Mouse (Mus musculus) midbrain, postnatal 0 days (tissue): ENCODE data around the gene Scd3. TPM values are rescaled to one million over a fixed set of nuclear protein-coding genes. Genes with fewer than 3 reads are reported as not detected.
A peak's percentile ranks its signal among the peaks of the same experiment; 100 is the strongest.
"Not testable (repeated sequence)": the region's sequence is repeated elsewhere in the genome, so short reads cannot be mapped to it uniquely, and the experiment has no call there.

ENCODE experiments used
- ATAC-seq: fragments of 200-750 bp; cut with Nextera tagmentation; 2 replicates; pipeline ENCODE4 v1.8.0; 2017; ENCODE audit warnings: moderate number of reproducible peaks, mild to moderate bottlenecking, moderate TSS enrichment, moderate library complexity; ENCODE audit not compliant: low FRiP score
- DNase-seq: peaks from one replicate; pipeline ENCODE4 v3.0.0-alpha.2; 2015; ENCODE audit warnings: low spot score
- H3K27ac ChIP-seq: fragments of 300-500 bp; sonication (generic); 2 replicates; pipeline ENCODE4 v1.5.1; 2014; ENCODE audit warnings: low read depth, mild to moderate bottlenecking, low read length, mixed read lengths
- H3K27me3 ChIP-seq: fragments of 300-500 bp; sonication (generic); 2 replicates; pipeline ENCODE4 v1.6.1; 2014; ENCODE audit warnings: low read length, control low read depth, mixed read lengths; ENCODE audit not compliant: insufficient read depth
- H3K36me3 ChIP-seq: fragments of 300-500 bp; sonication (generic); 2 replicates; pipeline ENCODE4 v1.6.1; 2014; ENCODE audit warnings: low read length, control low read depth, mixed read lengths; ENCODE audit not compliant: insufficient read depth
- H3K4me1 ChIP-seq: fragments of 300-500 bp; sonication (generic); 2 replicates; pipeline ENCODE4 v1.6.1; 2014; ENCODE audit warnings: mild to moderate bottlenecking, control low read depth, antibody characterized with exemption, low read length, mixed read lengths; ENCODE audit not compliant: insufficient read depth
- H3K4me2 ChIP-seq: fragments of 300-500 bp; sonication (generic); 2 replicates; pipeline ENCODE4 v1.6.1; 2014; ENCODE audit warnings: low read depth, mild to moderate bottlenecking, low read length, mixed read lengths; ENCODE audit not compliant: poor library complexity, severe bottlenecking
- H3K4me3 ChIP-seq: fragments of 300-500 bp; sonication (generic); 2 replicates; pipeline ENCODE4 v1.5.1; 2014; ENCODE audit warnings: low read depth, mild to moderate bottlenecking, low read length, moderate library complexity
- H3K9ac ChIP-seq: fragments of 300-500 bp; sonication (generic); replicated peaks from 2 replicates; pipeline ENCODE4 v1.6.1; 2014; ENCODE audit warnings: mild to moderate bottlenecking, low read length, moderate library complexity, mixed read lengths; ENCODE audit not compliant: poor library complexity, severe bottlenecking
- H3K9me3 ChIP-seq: fragments of 300-500 bp; sonication (generic); 2 replicates; pipeline ENCODE4 v1.6.1; 2016; ENCODE audit warnings: low read length, control low read depth
- CTCF ChIP-seq: IDR thresholded peaks from 2 replicates; pipeline ENCODE4 v1.5.1; 2016; ENCODE audit warnings: antibody characterized with exemption, mild to moderate bottlenecking
- WGBS: fragments of 180-500 bp; shearing (Covaris S2); extraction: QIAGEN DNeasy Blood & Tissue Kit; methylation state at CpG from one replicate; pipeline ENCODE4 v1.1.7; 2014; 5-methylcytosine and 5-hydroxymethylcytosine counted together
- polyA plus RNA-seq: library from polyadenylated mRNA; unstranded; fragments of >200 nt; fragmentation: Nextera tagmentation; extraction: Ambion mirVana; gene quantifications from 2 replicates; pipeline ENCODE4 v1.2.1, GENCODE M21; 2015
- total RNA-seq: library from RNA; depleted of rRNA; stranded (reverse); fragments of >200 nt; gene quantifications from 2 replicates; pipeline ENCODE4 v1.2.3, GENCODE M21; 2014

Gene Scd3
- total and polyA plus RNA-seq, 2 experiments from 2014 or later = 3.9 to 5.9 TPM

DNA sequence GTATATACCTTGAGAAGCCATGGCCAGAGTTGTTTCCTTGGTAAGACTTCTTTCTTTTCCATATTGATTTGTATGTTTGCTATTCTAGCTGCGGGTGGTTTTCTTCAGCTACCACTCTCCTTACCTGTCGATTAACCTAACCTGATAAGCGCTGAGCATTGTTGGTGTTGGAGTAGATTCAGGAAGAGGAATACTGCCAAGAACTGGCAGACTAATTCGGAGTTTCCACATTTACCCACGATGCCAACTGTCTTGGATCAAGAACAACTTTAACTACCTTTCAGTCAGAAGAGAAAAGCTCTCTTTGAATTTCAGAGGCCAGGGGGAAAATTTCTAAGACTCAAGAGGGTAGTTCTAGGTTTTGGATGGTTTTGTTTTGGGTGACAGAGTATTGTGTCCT is 73.8 kb downstream of the Scd3 start:
- 83% methylated on average over 5 of the region's 5 CpGs for WGBS
- Histone ChIP-seq H3K9me3 (no peaks in the 10 kb centered on the region), H3K4me2 (no peak overlapping the region), H3K27me3 (no peaks in the 10 kb centered on the region), H3K9ac (no peak overlapping the region), H3K36me3 (no peaks in the 10 kb centered on the region), H3K4me1 (peaks cover 7% of the 10 kb centered on the region; the same call in 1 of the 2 replicates), H3K4me3 (no peak overlapping the region), H3K27ac (no peak overlapping the region)
- TF ChIP-seq CTCF = no peak
- DNase-seq (no peak), ATAC-seq (no peak)

DNA sequence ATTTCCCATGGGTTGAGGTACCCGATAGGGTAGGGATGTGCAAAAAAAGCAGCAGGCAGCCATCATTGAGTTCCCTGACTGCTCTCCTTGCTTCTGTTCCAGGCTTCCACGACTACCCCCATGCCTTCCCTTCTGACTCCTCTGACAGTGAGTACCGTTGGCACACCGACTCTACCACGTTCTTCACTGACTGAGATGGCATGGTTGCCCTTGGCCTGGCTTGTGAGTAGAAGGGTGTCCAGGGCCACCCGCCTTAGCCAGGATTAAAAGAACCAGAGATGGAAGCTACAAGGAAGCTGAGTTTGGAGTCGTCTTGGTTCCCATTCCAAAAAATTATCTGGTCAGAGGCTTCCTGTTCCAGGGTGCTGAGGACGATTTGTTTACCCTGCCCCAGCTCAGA is 74.9 kb downstream of the Scd3 start:
- 92% methylated on average over 8 of the region's 8 CpGs for WGBS
- no peaks in the 10 kb centered on the region for H3K9me3 ChIP-seq
- H3K27me3 ChIP-seq = no peaks in the 10 kb centered on the region
- peaks cover 13% of the 10 kb centered on the region for H3K4me1 ChIP-seq
- no peak overlapping the region for H3K4me2 ChIP-seq
- no peaks in the 10 kb centered on the region for H3K36me3 ChIP-seq
- DNase-seq = no peak
- no peak for TF ChIP-seq CTCF
- H3K27ac ChIP-seq = no peak overlapping the region
- H3K9ac ChIP-seq = no peak overlapping the region
- ATAC-seq = no peak
- no peak overlapping the region for H3K4me3 ChIP-seq

- H3K9ac ChIP-seq = no peak overlapping the region
- H3K27ac ChIP-seq = no peak overlapping the region
- H3K36me3 ChIP-seq = no peaks in the 10 kb centered on the region
- peaks cover 19% of the 10 kb centered on the region for H3K4me1 ChIP-seq
- 15% methylated on average over 6 of the region's 6 CpGs for WGBS
- no peaks in the 10 kb centered on the region for H3K9me3 ChIP-seq
- no peak overlapping the region for H3K4me3 ChIP-seq
- H3K4me2 ChIP-seq = no peak overlapping the region
- DNase-seq = peak; percentile 47
- ATAC-seq = no peak
- no peaks in the 10 kb centered on the region for H3K27me3 ChIP-seq
- no peak for TF ChIP-seq CTCF
These were observed 77.7 kb downstream of the Scd3 start for GRCm38 (mm10) chr19:44280755-44281154.

DNA sequence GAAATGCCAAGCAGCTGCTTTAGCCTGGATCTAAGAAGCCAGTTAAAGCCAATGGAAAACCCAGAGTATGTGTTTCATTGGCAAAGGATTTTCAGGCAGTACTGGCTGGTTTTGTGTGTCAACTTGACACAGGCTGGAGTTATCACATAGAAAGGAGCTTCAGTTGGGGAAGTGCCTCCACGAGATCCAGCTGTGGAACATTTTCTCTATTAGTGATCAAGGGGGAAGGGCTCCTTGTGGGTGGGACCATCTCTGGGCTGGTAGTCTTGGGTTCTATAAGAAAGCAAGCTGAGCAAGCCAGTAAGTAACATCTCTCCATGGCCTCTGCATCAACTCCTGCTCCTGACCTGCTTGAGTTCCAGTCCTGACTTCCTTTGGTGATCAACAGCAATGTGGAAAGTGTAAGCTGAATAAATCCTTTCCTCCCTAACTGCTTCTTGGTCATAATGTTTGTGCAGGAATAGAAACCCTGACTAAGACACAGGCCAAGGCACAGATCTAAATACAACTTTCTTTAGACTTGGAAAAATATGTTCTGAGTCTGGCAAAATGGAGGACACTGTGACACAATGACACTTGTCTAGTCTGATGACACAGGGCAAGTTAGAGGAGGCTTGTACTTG is 78.9 kb downstream of the Scd3 start:
- peaks cover 19% of the 10 kb centered on the region for H3K4me1 ChIP-seq
- peak overlapping the region; percentile 7; the same call in 1 of the 2 replicates for H3K27ac ChIP-seq
- not testable (repeated sequence) for H3K27me3 ChIP-seq, H3K9ac ChIP-seq, DNase-seq, H3K9me3 ChIP-seq, H3K4me3 ChIP-seq, ATAC-seq, H3K36me3 ChIP-seq, H3K4me2 ChIP-seq
- WGBS = 56% methylated on average over 1 of the region's 1 CpGs

DNA sequence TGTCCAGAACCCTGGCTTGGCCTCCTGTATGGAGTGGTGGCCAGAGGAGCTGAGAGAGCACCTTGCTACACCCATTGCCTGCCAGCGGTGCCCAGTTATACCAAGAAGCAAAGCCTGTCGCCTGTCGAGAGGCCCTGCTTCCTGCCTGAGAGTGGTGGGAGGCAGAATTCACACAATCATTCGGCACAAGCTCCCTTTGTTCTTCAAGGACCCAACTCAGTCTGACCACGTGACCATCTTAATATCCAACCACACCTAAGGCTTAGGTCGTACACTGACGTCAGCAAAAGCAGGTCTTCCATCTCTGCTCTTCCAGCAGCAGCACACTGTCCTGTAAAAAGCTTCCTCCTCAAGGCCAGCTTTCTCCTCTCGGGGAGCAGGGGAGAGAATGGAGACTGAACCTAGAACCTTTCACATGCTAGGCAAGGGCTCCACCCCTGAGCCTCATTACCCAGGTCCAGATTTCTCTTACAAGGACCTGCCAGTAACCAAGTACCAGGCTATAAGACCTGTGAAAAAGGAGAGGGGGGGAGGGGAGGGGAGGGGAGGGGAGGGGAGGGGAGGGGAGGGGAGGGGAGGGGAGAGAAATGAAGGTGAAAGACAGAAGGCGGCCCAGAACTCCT is 79.6 kb downstream of the Scd3 start:
- no peaks in the 10 kb centered on the region for H3K27me3 ChIP-seq
- H3K4me1 ChIP-seq = peaks cover 15% of the 10 kb centered on the region
- WGBS = 37% methylated on average over 9 of the region's 9 CpGs
- no peak overlapping the region for H3K4me2 ChIP-seq
- H3K36me3 ChIP-seq = no peaks in the 10 kb centered on the region
- DNase-seq (peak; percentile 37), ATAC-seq (no peak)
- no peak overlapping the region for H3K9ac ChIP-seq
- no peak for TF ChIP-seq CTCF
- H3K27ac ChIP-seq = peak overlapping the region; percentile 87
- no peaks in the 10 kb centered on the region for H3K9me3 ChIP-seq
- H3K4me3 ChIP-seq = no peak overlapping the region

DNA sequence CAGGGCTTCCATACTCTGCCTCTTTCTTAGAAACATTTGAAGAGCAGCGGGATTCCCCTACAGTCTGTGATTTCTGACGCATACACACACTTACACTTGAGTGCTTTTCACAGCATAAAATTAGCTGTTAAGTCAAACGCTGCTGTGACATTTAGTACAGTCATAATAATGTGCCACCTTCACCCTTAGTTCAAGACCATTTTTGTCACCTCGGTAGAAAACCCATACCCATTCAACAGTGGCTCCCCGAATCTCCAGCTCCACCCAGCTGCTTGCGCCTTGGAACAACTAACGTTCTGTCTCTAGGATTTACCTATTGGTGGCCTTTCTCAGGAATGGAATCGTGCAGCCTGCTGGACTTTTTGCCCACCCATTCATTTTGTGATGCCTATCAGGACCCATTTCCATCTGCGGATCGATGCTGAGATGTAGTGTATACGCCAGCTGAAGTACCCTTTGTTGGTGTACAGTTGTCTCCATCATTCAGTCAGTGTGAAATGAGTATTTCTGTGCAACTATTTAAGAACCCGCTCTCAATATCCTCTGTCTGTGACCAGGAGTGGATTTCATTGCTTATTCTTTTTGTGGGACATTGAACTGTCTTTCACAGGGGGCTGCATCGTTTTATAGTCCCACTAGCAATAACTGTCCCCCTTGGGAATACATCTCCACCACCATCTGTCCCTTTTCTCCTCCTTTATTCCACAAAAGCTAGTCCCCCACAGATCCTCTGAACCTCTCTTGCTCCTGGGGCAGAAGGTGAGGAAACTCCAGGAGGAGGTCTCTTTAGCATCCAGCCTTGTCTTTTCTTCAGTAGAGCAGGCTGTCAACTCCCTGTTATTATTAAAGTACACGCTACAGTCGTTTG is 80.3 kb downstream of the Scd3 start:
- H3K4me3 ChIP-seq = peak overlapping the region; percentile 48
- no peak for TF ChIP-seq CTCF
- no peaks in the 10 kb centered on the region for H3K27me3 ChIP-seq
- ATAC-seq = no peak
- H3K9me3 ChIP-seq = no peaks in the 10 kb centered on the region
- no peaks in the 10 kb centered on the region for H3K36me3 ChIP-seq
- peak overlapping the region; percentile 85 for H3K4me2 ChIP-seq
- DNase-seq = no peak
- no peak overlapping the region for H3K9ac ChIP-seq
- H3K4me1 ChIP-seq = peaks cover 15% of the 10 kb centered on the region
- WGBS = 21% methylated on average over 15 of the region's 15 CpGs
- H3K27ac ChIP-seq = peak overlapping the region; percentile 87
